Mouse (Mus musculus) MEL-GATA-1-ER (cell line): ENCODE measurements around the gene Nudt5.
"Not testable (repeated sequence)": the region's sequence is repeated elsewhere in the genome, so short reads cannot be mapped to it uniquely, and the experiment has no call there.

Source experiments
- DNase-seq: peaks from one replicate; pipeline ENCODE4 v3.0.0-alpha.2; 2012; ENCODE audit warnings: low read depth; ENCODE audit errors: extremely low read depth

Gene Nudt5

DNA sequence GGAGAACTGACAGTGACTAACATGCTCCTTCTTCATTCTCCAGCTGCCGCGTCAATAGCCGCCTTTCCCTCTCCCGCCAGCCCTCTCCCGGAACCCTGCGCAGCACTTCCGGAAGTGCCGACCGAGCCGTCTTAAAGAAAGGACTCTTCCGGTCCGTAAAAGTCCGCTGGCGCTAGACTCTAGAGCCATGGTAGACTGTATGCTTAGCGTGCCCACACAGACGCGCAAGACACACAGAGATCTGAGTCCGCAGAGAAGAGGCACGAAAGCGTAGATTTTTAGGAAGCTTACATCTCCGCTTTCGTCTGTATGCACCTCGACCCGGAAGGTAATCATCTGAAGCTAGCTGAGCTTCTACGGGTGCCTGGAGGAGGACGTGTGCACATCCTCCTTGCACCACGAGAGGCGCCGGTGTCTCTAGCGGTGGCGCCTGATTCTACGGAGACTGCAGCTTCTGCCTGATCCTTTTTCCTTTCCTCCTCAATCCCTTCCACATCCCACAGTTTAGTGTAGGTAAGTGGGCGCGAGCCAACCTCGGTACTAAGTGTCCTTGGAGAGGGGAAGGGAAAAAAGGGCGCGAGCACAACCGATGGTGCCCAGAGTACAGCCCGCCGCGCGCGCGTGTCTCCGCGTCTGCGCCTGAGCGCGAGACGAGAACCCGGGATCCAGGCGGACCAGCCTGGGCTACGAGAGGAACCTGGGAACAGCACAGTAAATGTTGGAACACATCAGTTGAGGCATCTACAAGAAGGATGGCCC lies at the start of gene Nudt5, which contains the start of gene Cdc123:
Gene Nudt5, plus strand, starts transcription at position 147 of the 759 bp plus-strand sequence.
Gene Cdc123, minus strand, starts transcription at position 292 of the 759 bp plus-strand sequence.
- peak; percentile 85 for DNase-seq

GRCm38 (mm10) chr2:5797816-5798672 lies 46.8 kb upstream of the Nudt5 start:
- no peak for DNase-seq

DNA sequence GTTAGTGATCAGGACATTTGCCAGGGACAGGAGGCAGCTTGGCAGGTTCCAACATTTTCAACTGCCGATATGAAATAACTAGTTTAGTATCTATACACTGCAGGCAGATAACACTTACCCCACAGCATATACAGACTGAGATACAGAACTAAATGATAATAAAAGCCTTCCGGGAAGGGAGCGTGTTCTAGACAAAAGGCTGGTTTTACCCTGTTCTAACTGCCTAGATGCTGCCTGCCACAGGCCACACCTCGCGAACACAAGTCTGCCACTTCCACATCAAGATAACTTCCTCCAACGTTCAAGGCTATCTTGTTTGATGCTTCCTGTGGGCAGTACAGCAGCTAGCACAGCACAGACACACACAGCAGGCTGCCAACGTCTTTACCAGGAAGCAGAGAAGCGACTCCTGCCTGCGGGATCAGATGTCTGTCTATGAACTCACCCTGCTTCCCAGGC lies 43.6 kb upstream of the Nudt5 start:
- DNase-seq, result peak; percentile 81

- no peak for DNase-seq
Measured at GRCm38 (mm10) chr2:5801927-5802590, 42.8 kb upstream of the Nudt5 start.

GRCm38 (mm10) chr2:5804440-5805045 lies 40.3 kb upstream of the Nudt5 start:
- peak; percentile 81 for DNase-seq

DNA sequence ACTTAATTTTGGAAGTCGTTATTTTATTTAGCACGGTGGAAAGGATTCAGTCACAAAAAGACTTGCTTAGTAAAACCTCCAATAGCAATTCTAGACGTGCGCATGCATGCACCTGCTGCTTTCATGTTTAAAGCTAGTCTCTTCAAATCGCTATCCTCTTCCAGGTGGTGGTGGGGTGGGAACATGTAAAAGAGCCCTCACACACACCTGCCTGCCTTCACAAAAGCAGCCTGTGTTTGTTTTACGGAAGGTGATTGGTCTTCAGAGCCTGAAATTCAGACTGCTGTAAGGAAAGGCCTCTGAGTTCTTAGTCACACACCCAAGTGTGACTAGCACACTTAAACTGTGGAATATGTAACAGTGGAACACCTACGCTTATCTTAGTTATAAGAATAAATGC lies 39.6 kb upstream of the Nudt5 start:
- no peak for DNase-seq

- not testable (repeated sequence) for DNase-seq
Measured at GRCm38 (mm10) chr2:5806201-5806600, 38.6 kb upstream of the Nudt5 start.

- no peak for DNase-seq
Measured at GRCm38 (mm10) chr2:5810036-5810718, 34.6 kb upstream of the Nudt5 start.

- DNase-seq, result no peak
Measured at GRCm38 (mm10) chr2:5811235-5811782, 33.5 kb upstream of the Nudt5 start.

- no peak for DNase-seq
Measured at GRCm38 (mm10) chr2:5821264-5821663, 23.6 kb upstream of the Nudt5 start.

DNA sequence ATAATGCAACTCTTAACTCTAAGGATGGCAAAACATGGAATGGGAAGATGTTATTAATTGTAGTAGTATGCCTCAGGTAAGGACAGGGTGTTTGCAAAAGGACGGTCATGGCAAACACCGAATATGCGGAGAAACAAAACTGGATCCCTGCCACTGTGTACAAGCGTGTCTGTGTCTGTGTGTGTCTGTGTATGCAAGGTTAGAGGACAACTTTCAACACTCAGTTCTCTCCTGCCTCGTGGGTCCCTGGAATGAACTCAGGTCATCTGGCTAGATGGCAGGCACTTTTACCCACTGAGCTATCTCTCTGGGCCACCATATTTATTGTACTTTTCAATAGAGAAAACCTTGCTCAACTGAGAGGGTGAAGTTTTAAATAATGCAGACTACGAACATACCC lies 22.4 kb upstream of the Nudt5 start:
- DNase-seq, result no peak

GRCm38 (mm10) chr2:5824213-5824612 lies 20.6 kb upstream of the Nudt5 start:
- DNase-seq, result no peak

GRCm38 (mm10) chr2:5824685-5825084 lies 20.1 kb upstream of the Nudt5 start:
- peak; percentile 71 for DNase-seq

GRCm38 (mm10) chr2:5825265-5825913 lies 19.4 kb upstream of the Nudt5 start:
- no peak for DNase-seq

DNA sequence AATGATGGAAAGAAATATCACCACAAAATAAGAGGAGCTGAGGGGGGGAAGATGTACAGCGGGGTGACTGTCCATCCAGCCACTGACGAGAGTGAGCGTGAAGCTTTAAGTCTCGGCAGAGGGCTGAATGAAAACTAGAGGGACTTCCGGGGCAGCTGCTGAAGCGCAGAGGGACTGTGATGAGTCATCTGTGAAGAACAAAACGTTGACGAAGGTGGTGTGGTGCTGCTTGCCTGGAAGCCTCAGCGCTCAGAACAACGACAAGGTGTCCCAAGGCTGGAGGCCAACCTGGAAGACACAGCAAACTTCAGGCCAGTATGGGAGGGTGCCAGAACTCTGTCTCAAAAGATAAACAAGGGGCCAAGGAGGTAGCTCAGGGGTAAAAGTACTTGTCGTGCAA lies 4.0 kb upstream of the Nudt5 start:
- DNase-seq, result no peak

DNA sequence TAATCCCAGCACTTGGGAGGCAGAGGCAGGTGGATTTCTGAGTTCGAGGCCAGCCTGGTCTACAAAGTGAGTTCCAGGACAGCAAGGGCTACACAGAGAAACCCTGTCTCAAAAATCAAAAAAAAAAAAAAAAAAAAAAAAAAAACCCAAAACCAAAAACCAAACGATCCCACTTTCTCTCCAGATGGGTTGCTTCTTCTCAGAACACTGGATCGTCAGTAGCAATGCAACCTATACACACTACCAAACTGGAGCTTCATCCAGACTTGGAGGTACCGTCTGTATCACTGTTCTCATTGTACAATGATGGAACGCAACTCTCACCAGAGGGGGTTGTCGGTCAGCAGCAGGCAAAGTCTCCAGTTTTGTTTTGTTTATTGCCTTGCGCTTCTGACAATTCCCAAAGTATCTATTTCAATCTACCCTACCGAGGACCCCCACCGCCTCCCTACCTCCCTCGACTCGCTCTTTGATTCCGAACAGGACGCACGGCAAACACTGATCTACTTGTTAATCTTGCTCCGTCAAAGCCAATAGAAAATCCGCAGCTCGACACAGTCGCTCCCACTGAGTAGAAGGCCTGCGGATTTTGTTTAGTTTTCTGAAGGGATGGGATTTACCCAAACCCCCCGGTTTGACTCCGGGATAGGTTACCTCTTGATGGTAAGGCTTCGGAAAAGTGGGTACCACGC lies 492 bp upstream of the Nudt5 start:
- no peak for DNase-seq

GRCm38 (mm10) chr2:5845826-5846225 lies 1.0 kb downstream of the Nudt5 start:
- no peak for DNase-seq

DNA sequence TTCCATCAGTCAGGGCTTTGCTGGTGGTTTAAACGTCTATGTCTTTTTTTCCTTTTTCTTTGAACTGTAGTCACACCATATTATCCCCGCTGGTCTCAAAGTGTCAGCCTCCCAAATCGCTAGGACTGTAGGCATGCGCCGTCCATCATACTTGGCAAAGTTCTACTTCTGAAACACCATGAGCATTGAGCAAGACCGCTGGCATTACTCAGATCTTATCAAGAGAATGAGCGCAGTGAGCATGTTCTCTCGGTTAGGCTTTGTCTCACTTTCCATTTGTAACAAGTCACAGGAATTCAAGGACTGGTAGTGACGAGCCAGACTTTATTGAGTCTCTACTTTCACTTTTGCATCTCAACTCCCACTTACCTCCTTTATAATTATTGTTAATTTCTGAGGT lies 6.3 kb downstream of the Nudt5 start:
- DNase-seq, result no peak

GRCm38 (mm10) chr2:5851866-5852265 lies 7.0 kb downstream of the Nudt5 start:
- DNase-seq, result no peak
